8 mouse cellular contexts compared by ENCODE assay signal in genomic region chr10:57795542-57795941, GRCm38 (mm10). TPM values are rescaled to one million over a fixed set of nuclear protein-coding genes. Genes with fewer than 3 reads are reported as not detected.
A peak's percentile ranks its signal among the peaks of the same experiment; 100 is the strongest.
DNase-seq lines count a peak whose midpoint lies in the region; ATAC-seq and TF ChIP-seq lines count a peak whose summit lies in the region.

No protein-coding gene starts in this region.

- no peak for TF ChIP-seq CTCF in thymus, adult 2 months (IDR thresholded peaks at IDR 0.05; ENCODE audit: borderline replicate concordance, control insufficient read depth, extremely low read depth, insufficient read depth, low read length, poor library complexity)

- no peak overlapping the region for H3K9ac ChIP-seq in forebrain, embryonic 14.5 days (ENCODE audit: low read length)

- H3K4me3 ChIP-seq in thymus, adult 2 months (ENCODE audit: control insufficient read depth, insufficient read depth, low read length): peak overlapping the region; percentile 16
- H3K4me3 ChIP-seq in forebrain, embryonic 14.5 days (ENCODE audit: low read depth, low read length): peak overlapping the region; percentile 53
- peak overlapping the region; percentile 64 for H3K4me3 ChIP-seq in midbrain, embryonic 10.5 days

- no peaks in the 10 kb centered on the region for H3K36me3 ChIP-seq in thymus, adult 2 months (ENCODE audit: control insufficient read depth, insufficient read depth, low read length)
- no peaks in the 10 kb centered on the region for H3K36me3 ChIP-seq in forebrain, embryonic 14.5 days (ENCODE audit: control insufficient read depth, insufficient read depth, low read length)
- H3K36me3 ChIP-seq in midbrain, embryonic 10.5 days: peaks cover 32% of the 10 kb centered on the region

- peak overlapping the region; percentile 20; the same call in 1 of the 2 replicates for H3K27ac ChIP-seq in thymus, adult 2 months (ENCODE audit: control insufficient read depth, insufficient read depth, low read length)
- no peak overlapping the region for H3K27ac ChIP-seq in forebrain, embryonic 14.5 days (ENCODE audit: low read depth, low read length)
- H3K27ac ChIP-seq in midbrain, embryonic 10.5 days (replicated peaks): no peak overlapping the region

- no peak for ATAC-seq in forebrain, embryonic 14.5 days
- no peak for ATAC-seq in activated CD4-positive, CD25-positive, alpha-beta regulatory T cell, adult 4 months

- H3K4me1 ChIP-seq in thymus, adult 2 months (replicated peaks; ENCODE audit: control insufficient read depth, insufficient read depth, low read length): peaks cover 11% of the 10 kb centered on the region
- no peaks in the 10 kb centered on the region; the same call in 1 of the 2 replicates for H3K4me1 ChIP-seq in forebrain, embryonic 14.5 days (ENCODE audit: control insufficient read depth, insufficient read depth, low read length)
- H3K4me1 ChIP-seq in midbrain, embryonic 10.5 days: peaks cover 22% of the 10 kb centered on the region

- no peaks in the 10 kb centered on the region for H3K27me3 ChIP-seq in thymus, adult 2 months (ENCODE audit: control insufficient read depth, insufficient read depth, low read length)
- no peaks in the 10 kb centered on the region for H3K27me3 ChIP-seq in forebrain, embryonic 14.5 days (replicated peaks; ENCODE audit: control insufficient read depth, insufficient read depth, low read length)
- H3K27me3 ChIP-seq in midbrain, embryonic 10.5 days (ENCODE audit: low read depth, poor library complexity, severe bottlenecking): no peaks in the 10 kb centered on the region

- peaks cover 14% of the 10 kb centered on the region for H3K9me3 ChIP-seq in forebrain, embryonic 14.5 days (replicated peaks; ENCODE audit: control insufficient read depth, low read length)
- peaks cover 18% of the 10 kb centered on the region for H3K9me3 ChIP-seq in midbrain, embryonic 10.5 days (replicated peaks)

- intact Hi-C loops in gastrocnemius, postnatal 36 days (cut with DNase I): no loop called here

- 9% methylated on average over 4 of the region's 4 CpGs for WGBS in thymus, adult 2 months
- whole genome bisulfite sequencing in forebrain, embryonic 14.5 days: 43% methylated on average over 4 of the region's 4 CpGs
- 37% methylated on average over 4 of the region's 4 CpGs for WGBS in midbrain, embryonic 10.5 days

- TF ChIP-seq POLR2A in thymus, adult 2 months (IDR thresholded peaks at IDR 0.05; ENCODE audit: control insufficient read depth, extremely low read depth, insufficient read depth, low read length, poor library complexity): no peak

- peak overlapping the region; percentile 97 for H3K4me2 ChIP-seq in forebrain, embryonic 14.5 days (ENCODE audit: low read length)

- DNase-seq in thymus, adult 2 months: peak; percentile 8
- no peak for DNase-seq in thymus, adult 18-20 months
- no peak for DNase-seq in forebrain, embryonic 14.5 days (ENCODE audit: low spot score)
- peak; percentile 7 for DNase-seq in kidney, postnatal 10 days
- DNase-seq in midbrain, embryonic 10.5 days (ENCODE audit: low spot score): no peak
- no peak for DNase-seq in testis, postnatal 10 days (ENCODE audit: low spot score)
- no peak for DNase-seq in gastrocnemius, postnatal 36 days

RNA-seq across cellular contexts. Expression of gene Smpdl3a, which starts 1.4 kb away (rescaled TPM):
- polyA plus RNA-seq in thymus, adult 2 months (2012; rRNA removed): 44.0 and 48.3 TPM in 2 replicates
- polyA plus RNA-seq in forebrain, embryonic 14.5 days (2014; fragmentation: Nextera tagmentation; extraction: Ambion mirVana): 17.5 and 19.9 TPM in 2 replicates
- 7.2 and 10.1 TPM in 2 replicates for polyA plus RNA-seq in midbrain, embryonic 10.5 days (2016; fragmentation: Nextera tagmentation; extraction: Ambion mirVana)
- 100 to 1,000 TPM; 146 TPM for polyA plus RNA-seq in activated CD4-positive, CD25-positive, alpha-beta regulatory T cell, adult 4 months (2017; shearing (Covaris generic))
- 10 to 100 TPM; 47.5 to 55.1 TPM for total RNA-seq in gastrocnemius, postnatal 36 days (2021)

RNA-seq across cellular contexts. Expression of gene Fabp7, which starts 10.9 kb away (rescaled TPM):
- polyA plus RNA-seq in thymus, adult 2 months (2012; rRNA removed): 0.16 and 0.31 TPM in 2 replicates
- polyA plus RNA-seq in forebrain, embryonic 14.5 days (2014; fragmentation: Nextera tagmentation; extraction: Ambion mirVana): 1,519 and 1,568 TPM in 2 replicates
- polyA plus RNA-seq in midbrain, embryonic 10.5 days (2016; fragmentation: Nextera tagmentation; extraction: Ambion mirVana): 467 and 736 TPM in 2 replicates
- not detected for polyA plus RNA-seq in activated CD4-positive, CD25-positive, alpha-beta regulatory T cell, adult 4 months (2017; shearing (Covaris generic))
- total RNA-seq in gastrocnemius, postnatal 36 days (2021): not detected

Comparison
In these comparisons a context has a peak if more than half of its experiments do, and no peak if none do; other contexts are left out.
1. DNase-seq: peak in thymus, adult 2 months (single experiment) and kidney, postnatal 10 days (single experiment); none in thymus, adult 18-20 months (0 of 2), forebrain, embryonic 14.5 days (single experiment), midbrain, embryonic 10.5 days (single experiment), testis, postnatal 10 days (single experiment) and gastrocnemius, postnatal 36 days (0 of 2).
2. RNA of gene Fabp7, which starts 10.9 kb away (polyA plus RNA-seq): 1,519 to 1,568 TPM in forebrain, embryonic 14.5 days and 467 to 736 TPM in midbrain, embryonic 10.5 days; 0.16 to 0.31 TPM in thymus, adult 2 months and not detected in activated CD4-positive, CD25-positive, alpha-beta regulatory T cell, adult 4 months; every median in the first group is over 100 times any median in the second.
3. Peak in every context shown above with its lines, with median percentiles within 50 percentile points of each other: H3K4me3 ChIP-seq.